Mouse (Mus musculus) bone marrow macrophage, adult 2 months (primary cell): ENCODE data around the gene Arl13b.

Source experiments
- CTCF ChIP-seq: IDR thresholded peaks from 2 replicates; pipeline ENCODE4 v1.5.1; 2012; ENCODE audit warnings: low read depth, mild to moderate bottlenecking, low read length, moderate library complexity
- POLR2A ChIP-seq: IDR thresholded peaks from 2 replicates; pipeline ENCODE4 v1.6.1; 2012; ENCODE audit warnings: mild to moderate bottlenecking, low read depth, low read length, borderline replicate concordance

DNA sequence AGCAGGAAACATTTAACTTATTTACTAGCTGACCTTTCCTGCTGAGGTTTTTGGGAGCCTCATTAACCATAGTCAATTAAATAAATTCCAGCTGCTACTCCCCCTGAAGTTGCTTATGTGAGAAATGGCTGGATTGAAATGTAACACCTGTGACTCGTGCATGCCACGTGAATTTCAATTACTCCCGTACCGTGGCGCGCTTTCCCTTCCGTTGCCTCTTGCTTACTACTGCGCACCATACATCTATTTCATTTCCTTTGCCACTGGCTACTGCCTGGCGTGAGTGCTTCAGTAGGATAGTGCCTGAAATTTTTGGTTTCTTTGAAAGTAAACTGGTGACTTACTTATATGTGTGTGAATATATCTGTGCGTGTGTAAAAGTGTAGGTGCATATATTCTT is 68.6 kb downstream of the Arl13b start:
- TF ChIP-seq CTCF (no peak), POLR2A (no peak)
